In genomic region chr2:77795859-77796552, GRCm38 (mm10) we compare ENCODE assay signal across 8 mouse cellular contexts. TPM values are rescaled to one million over a fixed set of nuclear protein-coding genes. Genes with fewer than 3 reads are reported as not detected.
A peak's percentile ranks its signal among the peaks of the same experiment; 100 is the strongest.
DNase-seq lines count a peak whose midpoint lies in the region; ATAC-seq and TF ChIP-seq lines count a peak whose summit lies in the region.

No protein-coding gene starts in this region.

- DNase-seq in adrenal gland, postnatal 10 days: peak; percentile 61
- DNase-seq in adrenal gland, postnatal 4 days (ENCODE audit: low spot score in 2 of 2): no peak
- no peak for DNase-seq in liver, embryonic 14.5 days (ENCODE audit: low read depth in 3 of 3, low spot score in 3 of 3)
- no peak for DNase-seq in liver, embryonic 11.5 days (ENCODE audit: low spot score)
- peak; percentile 82 to 83 for DNase-seq in cerebellum, postnatal 36 days
- peak; percentile 23 for DNase-seq in layer of hippocampus, adult 9-11 months
- peak; percentile 22 for DNase-seq in right cerebral cortex, postnatal 4 days
- no peak for DNase-seq in thymus, postnatal 0 days (ENCODE audit: low spot score)

- H3K27ac ChIP-seq in liver, embryonic 14.5 days: no peak overlapping the region
- no peak overlapping the region for H3K27ac ChIP-seq in liver, embryonic 11.5 days (ENCODE audit: low read depth, low read length)

- ATAC-seq in liver, embryonic 14.5 days (ENCODE audit: insufficient read depth): no peak
- no peak for ATAC-seq in liver, embryonic 11.5 days (replicated peaks; ENCODE audit: low FRiP score)

- H3K4me2 ChIP-seq in liver, embryonic 14.5 days (ENCODE audit: low read depth): no peak overlapping the region
- no peak overlapping the region for H3K4me2 ChIP-seq in liver, embryonic 11.5 days

- H3K9ac ChIP-seq in liver, embryonic 14.5 days (replicated peaks): no peak overlapping the region
- H3K9ac ChIP-seq in liver, embryonic 11.5 days (ENCODE audit: low read depth, low read length): no peak overlapping the region

- no peak for TF ChIP-seq EP300 in liver, embryonic 14.5 days (IDR thresholded peaks at IDR 0.05; ENCODE audit: low read depth)

- 0 out of 2 replicates have a peak, but pooled peaks have one; percentile 27 for TF ChIP-seq CTCF in liver, embryonic 14.5 days (IDR thresholded peaks at IDR 0.05; ENCODE audit: low read depth)

- H3K27me3 ChIP-seq in liver, embryonic 14.5 days (ENCODE audit: control insufficient read depth, insufficient read depth, low read length): no peaks in the 10 kb centered on the region
- no peaks in the 10 kb centered on the region for H3K27me3 ChIP-seq in liver, embryonic 11.5 days (replicated peaks; ENCODE audit: control insufficient read depth, insufficient read depth, low read length)

- no peak overlapping the region for H3K4me3 ChIP-seq in liver, embryonic 14.5 days (ENCODE audit: insufficient read depth in 1 of 2, low read depth in 2 of 2, low read length in 2 of 2)
- no peak overlapping the region for H3K4me3 ChIP-seq in liver, embryonic 11.5 days (ENCODE audit: low read depth, low read length)

- no peaks in the 10 kb centered on the region for H3K36me3 ChIP-seq in liver, embryonic 14.5 days (replicated peaks; ENCODE audit: control insufficient read depth, insufficient read depth, low read depth)
- no peaks in the 10 kb centered on the region for H3K36me3 ChIP-seq in liver, embryonic 11.5 days (ENCODE audit: control insufficient read depth, insufficient read depth, low read length)

- no peaks in the 10 kb centered on the region for H3K4me1 ChIP-seq in liver, embryonic 14.5 days (replicated peaks; ENCODE audit: control insufficient read depth in 2 of 2, insufficient read depth in 2 of 2, low read length in 1 of 2)
- no peaks in the 10 kb centered on the region for H3K4me1 ChIP-seq in liver, embryonic 11.5 days (replicated peaks; ENCODE audit: control insufficient read depth, insufficient read depth, low read length)

- WGBS in liver, embryonic 14.5 days (ENCODE audit: insufficient replicate concordance): 51% methylated on average over 8 of the region's 8 CpGs
- WGBS in liver, embryonic 11.5 days: 61% methylated on average over 8 of the region's 8 CpGs

- H3K9me3 ChIP-seq in liver, embryonic 14.5 days (ENCODE audit: control insufficient read depth, low read length): no peaks in the 10 kb centered on the region
- no peaks in the 10 kb centered on the region for H3K9me3 ChIP-seq in liver, embryonic 11.5 days (ENCODE audit: control insufficient read depth, low read length)

RNA-seq across cellular contexts. Expression of gene Zfp385b, which starts 23.4 kb away (rescaled TPM):
- total RNA-seq in adrenal gland, postnatal 10 days (2021): 1 to 10 TPM; 2.4 to 2.9 TPM
- 1 to 10 TPM; 2.7 to 2.9 TPM for total RNA-seq in adrenal gland, postnatal 4 days (2021)
- polyA plus RNA-seq in liver, embryonic 14.5 days (2012; rRNA removed): 2.2 and 2.8 TPM in 2 replicates
- 2.8 and 3.8 TPM in 2 replicates for polyA plus RNA-seq in liver, embryonic 14.5 days (2014; fragmentation: Nextera tagmentation; extraction: Ambion mirVana)
- 2.6 and 2.8 TPM in 2 replicates for polyA plus RNA-seq in liver, embryonic 11.5 days (2014; fragmentation: Nextera tagmentation; extraction: Ambion mirVana)
- polyA plus RNA-seq in thymus, postnatal 0 days (2015; fragmentation: Nextera tagmentation; extraction: Ambion mirVana): 2.2 and 3.1 TPM in 2 replicates

Comparison
In these comparisons a context has a peak if more than half of its experiments do, and no peak if none do; other contexts are left out.
1. DNase-seq: peak in adrenal gland, postnatal 10 days (single experiment), cerebellum, postnatal 36 days (2 of 2), layer of hippocampus, adult 9-11 months (single experiment) and right cerebral cortex, postnatal 4 days (single experiment); none in adrenal gland, postnatal 4 days (0 of 2), liver, embryonic 14.5 days (0 of 3), liver, embryonic 11.5 days (single experiment) and thymus, postnatal 0 days (single experiment).